Mouse (Mus musculus) testis, adult 2 months (tissue): Measurements from ENCODE around the gene Acoxl.

Source experiments
- CTCF ChIP-seq: fragments of 200-500 bp; IDR thresholded peaks from 2 replicates; pipeline ENCODE4 v1.5.1; 2012; ENCODE audit warnings: low read depth, mild to moderate bottlenecking, inconsistent platforms, low read length, moderate library complexity; ENCODE audit not compliant: control insufficient read depth, insufficient read depth, insufficient replicate concordance
- POLR2A ChIP-seq: fragments of 200-500 bp; IDR thresholded peaks from 2 replicates; pipeline ENCODE4 v1.6.1; 2012; ENCODE audit warnings: low read depth, mild to moderate bottlenecking, inconsistent platforms, low read length, moderate library complexity; ENCODE audit not compliant: control insufficient read depth

- no peak for TF ChIP-seq POLR2A
- TF ChIP-seq CTCF: no peak
Observed at GRCm38 (mm10) chr2:128111537-128111936, 272.9 kb downstream of the Acoxl start.
